Mouse (Mus musculus): ENCODE measurements around the gene Ddi2. TPM values are rescaled to one million over a fixed set of nuclear protein-coding genes. Genes with fewer than 3 reads are reported as not detected.

Gene Ddi2
- polyA plus RNA-seq, 2 experiments = 18.5 to 22.1 TPM

DNA sequence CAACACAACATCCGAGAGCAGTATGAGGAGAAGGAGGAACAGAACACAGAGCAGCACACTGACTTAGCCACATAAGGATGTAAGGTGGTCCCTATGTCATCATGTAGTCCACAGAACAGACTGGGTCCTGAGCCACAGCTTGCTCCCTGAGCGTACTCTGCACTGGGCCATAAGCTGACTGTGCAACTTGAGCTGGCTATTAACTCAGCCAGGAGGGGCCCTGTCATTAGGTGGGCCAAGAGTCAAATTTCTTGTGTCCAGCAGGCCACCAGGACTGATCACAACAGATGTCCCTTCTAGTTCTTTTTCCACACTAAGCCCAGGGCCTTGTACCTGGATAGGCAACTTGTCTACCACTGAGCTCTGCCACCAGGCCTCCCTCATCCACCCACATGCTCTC, 8.2 kb downstream of the Ddi2 start:
- Histone ChIP-seq H3K4me1 (ENCODE audit: control insufficient read depth, insufficient read depth, low read length) (peaks cover 13% of the 10 kb centered on the region), H3K27me3 (ENCODE audit: control insufficient read depth, insufficient read depth, low read length) (no peaks in the 10 kb centered on the region), H3K9ac (ENCODE audit: low read depth, low read length, severe bottlenecking) (no peak overlapping the region), H3K9me3 (ENCODE audit: control insufficient read depth, low read length) (no peaks in the 10 kb centered on the region), H3K4me3 (replicated peaks; ENCODE audit: low read length) (no peak overlapping the region), H3K27ac (replicated peaks; ENCODE audit: low read depth, low read length) (no peak overlapping the region), H3K4me2 (replicated peaks; ENCODE audit: low read depth, low read length, severe bottlenecking) (no peak overlapping the region), H3K36me3 (ENCODE audit: control insufficient read depth, insufficient read depth, low read length) (peaks cover 36% of the 10 kb centered on the region)
- TF ChIP-seq POLR2A (IDR thresholded peaks at IDR 0.05; ENCODE audit: borderline replicate concordance, extremely low read depth, insufficient read depth, insufficient read length) = no peak
- peak; percentile 15 for DNase-seq (ENCODE audit: low spot score)
- 36% methylated on average over 2 of the region's 2 CpGs for WGBS
- ATAC-seq (ENCODE audit: low FRiP score, low read depth) = peak; percentile 51; the same call in 1 of the 2 replicates

DNA sequence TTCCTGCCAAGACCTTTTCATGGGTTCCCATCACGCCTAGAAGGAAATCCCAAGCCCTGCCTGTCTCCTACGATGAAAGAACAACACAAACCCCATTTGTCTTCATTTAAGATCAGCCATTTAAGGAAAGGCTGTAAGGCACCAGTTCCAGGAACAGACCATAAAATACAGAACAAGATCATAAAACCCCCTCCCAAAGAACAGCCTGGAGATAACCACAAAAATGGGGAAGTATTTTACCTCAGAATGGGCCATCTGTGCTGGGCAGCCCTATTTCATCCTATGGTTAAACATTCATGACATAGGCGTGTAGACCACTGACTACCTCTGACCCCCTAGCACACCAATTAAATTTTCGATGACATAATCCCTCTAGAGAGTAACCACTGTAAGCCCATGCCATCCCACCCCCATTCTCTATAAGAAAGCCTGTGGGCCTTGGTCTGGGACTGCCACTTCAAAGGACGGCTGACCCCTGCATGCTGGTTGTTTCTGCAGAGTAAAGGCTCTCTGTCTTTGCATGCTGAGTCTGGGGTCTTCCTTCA, 9.5 kb downstream of the Ddi2 start:
- no peak for DNase-seq (ENCODE audit: low spot score)
- Histone ChIP-seq H3K9me3 (ENCODE audit: control insufficient read depth, low read length) (no peaks in the 10 kb centered on the region), H3K4me2 (replicated peaks; ENCODE audit: low read depth, low read length, severe bottlenecking) (no peak overlapping the region), H3K36me3 (ENCODE audit: control insufficient read depth, insufficient read depth, low read length) (peaks cover 49% of the 10 kb centered on the region), H3K4me1 (ENCODE audit: control insufficient read depth, insufficient read depth, low read length) (peaks cover 13% of the 10 kb centered on the region), H3K27me3 (ENCODE audit: control insufficient read depth, insufficient read depth, low read length) (no peaks in the 10 kb centered on the region), H3K9ac (ENCODE audit: low read depth, low read length, severe bottlenecking) (no peak overlapping the region), H3K27ac (replicated peaks; ENCODE audit: low read depth, low read length) (no peak overlapping the region), H3K4me3 (replicated peaks; ENCODE audit: low read length) (no peak overlapping the region)
- ATAC-seq (ENCODE audit: low FRiP score, low read depth) = no peak
- TF ChIP-seq POLR2A (IDR thresholded peaks at IDR 0.05; ENCODE audit: borderline replicate concordance, extremely low read depth, insufficient read depth, insufficient read length) = no peak
- 41% methylated on average over 5 of the region's 5 CpGs for WGBS

DNA sequence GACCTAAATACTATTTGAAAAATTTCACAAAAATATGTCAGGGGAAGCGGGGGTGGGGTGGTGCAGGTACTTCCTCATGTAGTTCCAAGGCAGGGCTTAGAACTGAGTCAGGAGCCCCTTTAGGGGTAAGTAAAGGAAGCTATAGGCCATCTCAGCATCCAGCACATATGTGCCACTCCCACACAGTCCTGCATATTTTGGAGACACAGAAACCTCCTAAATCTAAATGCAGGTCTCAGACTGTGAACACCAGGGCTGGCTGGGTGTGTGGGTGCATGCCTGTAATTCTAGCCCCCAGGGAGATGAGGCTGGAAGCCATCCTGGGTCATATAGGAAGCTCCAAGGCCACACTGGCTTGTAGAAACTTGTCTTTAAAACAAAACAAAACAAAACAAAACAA, 12.0 kb downstream of the Ddi2 start:
- TF ChIP-seq POLR2A (IDR thresholded peaks at IDR 0.05; ENCODE audit: borderline replicate concordance, extremely low read depth, insufficient read depth, insufficient read length) = no peak
- Histone ChIP-seq H3K27me3 (ENCODE audit: control insufficient read depth, insufficient read depth, low read length) (no peaks in the 10 kb centered on the region), H3K4me3 (replicated peaks; ENCODE audit: low read length) (no peak overlapping the region), H3K36me3 (ENCODE audit: control insufficient read depth, insufficient read depth, low read length) (peaks cover 67% of the 10 kb centered on the region), H3K9me3 (ENCODE audit: control insufficient read depth, low read length) (no peaks in the 10 kb centered on the region), H3K9ac (ENCODE audit: low read depth, low read length, severe bottlenecking) (no peak overlapping the region), H3K4me2 (replicated peaks; ENCODE audit: low read depth, low read length, severe bottlenecking) (no peak overlapping the region), H3K27ac (replicated peaks; ENCODE audit: low read depth, low read length) (no peak overlapping the region), H3K4me1 (ENCODE audit: control insufficient read depth, insufficient read depth, low read length) (peaks cover 13% of the 10 kb centered on the region)
- DNase-seq (ENCODE audit: low spot score) (no peak), ATAC-seq (ENCODE audit: low FRiP score, low read depth) (no peak)
- WGBS = 90% methylated on average over 1 of the region's 1 CpGs

DNA sequence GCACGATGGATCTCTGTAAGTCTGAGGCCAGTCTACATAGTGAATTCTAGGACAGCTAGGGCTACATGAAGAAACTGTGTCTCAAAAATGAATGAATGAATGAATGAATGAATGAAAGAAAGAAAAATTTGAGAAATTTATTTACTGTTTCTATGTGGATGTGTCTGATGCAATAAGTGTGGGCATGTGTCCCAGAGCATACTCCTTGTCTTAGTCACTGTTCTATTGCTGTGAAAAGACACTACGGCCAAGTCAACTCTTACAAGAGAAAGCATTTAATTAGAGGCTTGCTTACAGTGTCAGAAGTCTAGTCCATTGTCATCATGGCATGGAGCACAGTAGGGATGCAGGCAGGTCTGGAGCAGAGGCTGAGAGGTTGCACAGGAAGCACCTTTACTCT, 14.2 kb downstream of the Ddi2 start:
- TF ChIP-seq POLR2A (IDR thresholded peaks at IDR 0.05; ENCODE audit: borderline replicate concordance, extremely low read depth, insufficient read depth, insufficient read length) = no peak
- DNase-seq (ENCODE audit: low spot score) (no peak), ATAC-seq (ENCODE audit: low FRiP score, low read depth) (no peak)
- Histone ChIP-seq H3K4me3 (replicated peaks; ENCODE audit: low read length) (no peak overlapping the region), H3K9ac (ENCODE audit: low read depth, low read length, severe bottlenecking) (no peak overlapping the region), H3K27ac (replicated peaks; ENCODE audit: low read depth, low read length) (no peak overlapping the region), H3K4me2 (replicated peaks; ENCODE audit: low read depth, low read length, severe bottlenecking) (no peak overlapping the region), H3K4me1 (ENCODE audit: control insufficient read depth, insufficient read depth, low read length) (peaks cover 3% of the 10 kb centered on the region; the same call in 1 of the 2 replicates), H3K9me3 (ENCODE audit: control insufficient read depth, low read length) (no peaks in the 10 kb centered on the region), H3K36me3 (ENCODE audit: control insufficient read depth, insufficient read depth, low read length) (peaks cover 90% of the 10 kb centered on the region), H3K27me3 (ENCODE audit: control insufficient read depth, insufficient read depth, low read length) (no peaks in the 10 kb centered on the region)
- whole genome bisulfite sequencing = 88% methylated on average over 2 of the region's 2 CpGs

- ATAC-seq (ENCODE audit: low FRiP score, low read depth) (no peak), DNase-seq (ENCODE audit: low spot score) (no peak)
- Histone ChIP-seq H3K9ac (ENCODE audit: low read depth, low read length, severe bottlenecking) (no peak overlapping the region), H3K27ac (replicated peaks; ENCODE audit: low read depth, low read length) (no peak overlapping the region), H3K9me3 (ENCODE audit: control insufficient read depth, low read length) (no peaks in the 10 kb centered on the region), H3K4me2 (replicated peaks; ENCODE audit: low read depth, low read length, severe bottlenecking) (no peak overlapping the region), H3K27me3 (ENCODE audit: control insufficient read depth, insufficient read depth, low read length) (no peaks in the 10 kb centered on the region), H3K4me1 (ENCODE audit: control insufficient read depth, insufficient read depth, low read length) (no peaks in the 10 kb centered on the region), H3K36me3 (ENCODE audit: control insufficient read depth, insufficient read depth, low read length) (peaks cover 94% of the 10 kb centered on the region), H3K4me3 (replicated peaks; ENCODE audit: low read length) (no peak overlapping the region)
- no peak for TF ChIP-seq POLR2A (IDR thresholded peaks at IDR 0.05; ENCODE audit: borderline replicate concordance, extremely low read depth, insufficient read depth, insufficient read length)
- WGBS = 90% methylated on average over 7 of the region's 7 CpGs
Observed at GRCm38 (mm10) chr4:141708005-141708404, 15.2 kb downstream of the Ddi2 start.

DNA sequence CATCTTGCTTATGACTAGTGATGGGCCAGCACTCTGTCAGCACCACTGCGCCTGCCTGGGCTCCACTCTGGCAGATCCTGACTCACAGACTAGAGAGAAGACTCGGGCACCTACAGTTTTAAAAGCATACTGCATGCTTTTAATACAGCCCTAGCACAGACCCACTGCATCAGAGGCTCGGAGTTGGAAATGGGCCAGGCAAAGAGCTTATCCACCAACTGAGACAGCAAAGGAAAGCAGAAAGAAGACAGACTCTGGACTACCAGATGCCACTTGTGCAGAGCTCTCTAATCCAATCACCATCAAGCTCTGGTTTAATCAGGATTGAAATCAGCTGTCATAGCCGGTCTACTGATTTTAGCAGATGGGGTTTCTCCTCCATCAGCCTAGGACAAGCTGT, 17.9 kb downstream of the Ddi2 start:
- Histone ChIP-seq H3K27me3 (ENCODE audit: control insufficient read depth, insufficient read depth, low read length) (no peaks in the 10 kb centered on the region), H3K36me3 (ENCODE audit: control insufficient read depth, insufficient read depth, low read length) (peaks cover 88% of the 10 kb centered on the region), H3K9ac (ENCODE audit: low read depth, low read length, severe bottlenecking) (no peak overlapping the region), H3K27ac (replicated peaks; ENCODE audit: low read depth, low read length) (no peak overlapping the region), H3K4me3 (replicated peaks; ENCODE audit: low read length) (no peak overlapping the region), H3K4me1 (ENCODE audit: control insufficient read depth, insufficient read depth, low read length) (no peaks in the 10 kb centered on the region), H3K4me2 (replicated peaks; ENCODE audit: low read depth, low read length, severe bottlenecking) (no peak overlapping the region), H3K9me3 (ENCODE audit: control insufficient read depth, low read length) (no peaks in the 10 kb centered on the region)
- DNase-seq (ENCODE audit: low spot score) (no peak), ATAC-seq (ENCODE audit: low FRiP score, low read depth) (no peak)
- no peak for TF ChIP-seq POLR2A (IDR thresholded peaks at IDR 0.05; ENCODE audit: borderline replicate concordance, extremely low read depth, insufficient read depth, insufficient read length)
- WGBS = 81% methylated on average over 4 of the region's 4 CpGs
